Mouse (Mus musculus) neural tube, embryonic 13.5 days (tissue): ENCODE data around the gene Slc25a54. TPM values are rescaled to one million over a fixed set of nuclear protein-coding genes. Genes with fewer than 3 reads are reported as not detected.

Experiments used
- microRNA-seq: library from miRNA; unstranded; fragments of <30 nt; microRNA quantifications from one replicate; pipeline ENCODE4, GENCODE M21; 2016
- polyA plus RNA-seq: library from polyadenylated mRNA; unstranded; fragments of >200 nt; fragmentation: Nextera tagmentation; extraction: Ambion mirVana; gene quantifications from 2 replicates; pipeline ENCODE4 v1.2.1, GENCODE M21; 2015

Gene Slc25a54
- polyA plus RNA-seq, 1 experiment from 2014 or later: not detected

Small RNA genes lying within 50 kb of the gene (microRNA-seq; reads per million reads assigned to microRNA genes)
- gene Gm44384: not detected

Other genes starting within 250 kb of the Slc25a54 start
- 15.9 and 19.2 TPM in 2 replicates for gene Stxbp3, start 239.9 kb upstream of the Slc25a54 start, polyA plus RNA-seq
- gene Fndc7, start 190.5 kb upstream of the Slc25a54 start, polyA plus RNA-seq: 0.28 TPM in 1 of 2 replicates, not detected in the other
- gene Prpf38b, start 168.7 kb upstream of the Slc25a54 start, polyA plus RNA-seq: 63.6 and 79.4 TPM in 2 replicates
- 1.7 and 2.7 TPM in 2 replicates for gene Henmt1, start 140.6 kb upstream of the Slc25a54 start, polyA plus RNA-seq
- 1.1 TPM in 1 of 2 replicates, not detected in the other for gene Gm9857, start 140.0 kb upstream of the Slc25a54 start, polyA plus RNA-seq
- 24.4 and 34.6 TPM in 2 replicates for gene Fam102b, start 52.9 kb upstream of the Slc25a54 start, polyA plus RNA-seq
- gene Slc25a24, start 42.7 kb downstream of the Slc25a54 start, polyA plus RNA-seq: 9.2 and 12.1 TPM in 2 replicates